8 mouse cellular contexts compared by ENCODE assay signal in the genomic region with DNA sequence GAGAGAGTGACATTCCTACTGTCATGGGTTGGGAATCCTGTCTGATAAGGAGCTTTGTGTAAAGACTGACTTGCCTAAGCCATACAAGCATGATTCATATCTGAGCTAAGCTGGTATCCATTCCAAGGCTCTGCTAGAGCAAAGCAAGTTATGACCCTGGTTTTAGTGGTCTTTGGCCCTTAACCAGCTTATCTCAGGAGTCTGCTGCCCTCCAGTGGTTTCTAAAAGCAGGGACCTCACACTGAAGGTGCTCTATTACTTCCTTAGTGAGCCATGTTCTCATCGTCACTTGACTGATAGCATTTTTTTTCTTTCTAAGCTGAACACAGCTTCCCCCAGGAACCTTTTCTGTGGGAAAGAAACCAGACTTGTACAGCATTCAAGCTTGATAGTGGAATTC. TPM values are rescaled to one million over a fixed set of nuclear protein-coding genes. Genes with fewer than 3 reads are reported as not detected.
DNase-seq lines count a peak whose midpoint lies in the region; ATAC-seq and TF ChIP-seq lines count a peak whose summit lies in the region.

No protein-coding gene starts in this region.

- H3K9ac ChIP-seq in intestine, postnatal 0 days (ENCODE audit: low read depth, low read length) = no peak overlapping the region
- no peak overlapping the region for H3K9ac ChIP-seq in forebrain, embryonic 16.5 days (replicated peaks; ENCODE audit: low read depth, low read length)

- no peaks in the 10 kb centered on the region for H3K9me3 ChIP-seq in intestine, postnatal 0 days (ENCODE audit: control insufficient read depth)
- H3K9me3 ChIP-seq in forebrain, embryonic 16.5 days (ENCODE audit: control insufficient read depth, low read length) = no peaks in the 10 kb centered on the region

- TF ChIP-seq POLR2A in thymus, adult 2 months (IDR thresholded peaks at IDR 0.05; ENCODE audit: control insufficient read depth, extremely low read depth, insufficient read depth, low read length, poor library complexity) = no peak

- peak; percentile 13 for DNase-seq in gastrocnemius, postnatal 14 days
- DNase-seq in gastrocnemius, adult 8-10 months (ENCODE audit: low spot score in 2 of 2) = no peak
- peak; percentile 47 for DNase-seq in thymus, adult 2 months
- DNase-seq in thymus, adult 18-20 months = no peak
- DNase-seq in lung, postnatal 14 days = peak; percentile 52

- H3K27ac ChIP-seq in thymus, adult 2 months (ENCODE audit: control insufficient read depth, insufficient read depth, low read length) = no peak overlapping the region
- no peak overlapping the region for H3K27ac ChIP-seq in intestine, postnatal 0 days (ENCODE audit: low read depth, low read length)
- H3K27ac ChIP-seq in forebrain, embryonic 16.5 days (ENCODE audit: low read length) = no peak overlapping the region

- no peak for TF ChIP-seq CTCF in thymus, adult 2 months (IDR thresholded peaks at IDR 0.05; ENCODE audit: borderline replicate concordance, control insufficient read depth, extremely low read depth, insufficient read depth, low read length, poor library complexity)
- TF ChIP-seq CTCF in intestine, postnatal 0 days (IDR thresholded peaks at IDR 0.05; ENCODE audit: low read depth) = peak; percentile 91

- H3K4me2 ChIP-seq in intestine, postnatal 0 days (replicated peaks; ENCODE audit: low read depth) = no peak overlapping the region
- no peak overlapping the region for H3K4me2 ChIP-seq in forebrain, embryonic 16.5 days (ENCODE audit: low read length)

- 38% methylated on average over 1 of the region's 1 CpGs for WGBS in thymus, adult 2 months
- 3% methylated on average over 1 of the region's 1 CpGs for WGBS in intestine, postnatal 0 days
- WGBS in forebrain, embryonic 16.5 days = 9% methylated on average over 1 of the region's 1 CpGs

- no peaks in the 10 kb centered on the region for H3K4me1 ChIP-seq in thymus, adult 2 months (replicated peaks; ENCODE audit: control insufficient read depth, insufficient read depth, low read length)
- no peaks in the 10 kb centered on the region for H3K4me1 ChIP-seq in intestine, postnatal 0 days (replicated peaks; ENCODE audit: control insufficient read depth, insufficient read depth, low read length)
- no peaks in the 10 kb centered on the region for H3K4me1 ChIP-seq in forebrain, embryonic 16.5 days (replicated peaks; ENCODE audit: control insufficient read depth, insufficient read depth, low read length)

- H3K36me3 ChIP-seq in thymus, adult 2 months (ENCODE audit: control insufficient read depth, insufficient read depth, low read length) = peaks cover 64% of the 10 kb centered on the region
- H3K36me3 ChIP-seq in intestine, postnatal 0 days (ENCODE audit: control insufficient read depth, insufficient read depth) = peaks cover 42% of the 10 kb centered on the region
- H3K36me3 ChIP-seq in forebrain, embryonic 16.5 days (ENCODE audit: control insufficient read depth, insufficient read depth) = peaks cover 38% of the 10 kb centered on the region

- H3K27me3 ChIP-seq in thymus, adult 2 months (ENCODE audit: control insufficient read depth, insufficient read depth, low read length) = no peaks in the 10 kb centered on the region
- H3K27me3 ChIP-seq in intestine, postnatal 0 days (replicated peaks; ENCODE audit: control insufficient read depth, insufficient read depth, low read length) = no peaks in the 10 kb centered on the region
- H3K27me3 ChIP-seq in forebrain, embryonic 16.5 days (replicated peaks; ENCODE audit: control insufficient read depth, insufficient read depth, low read length) = no peaks in the 10 kb centered on the region

- ATAC-seq in common myeloid progenitor, adult 5-6 weeks (replicated peaks; ENCODE audit: low read depth, poor library complexity, severe bottlenecking) = peak; percentile 96
- peak; percentile 71 for ATAC-seq in intestine, postnatal 0 days
- ATAC-seq in forebrain, embryonic 16.5 days = no peak

- intact Hi-C loops in gastrocnemius, postnatal 14 days (cut with DNase I; ENCODE audit: low total_unique reads) = loop anchor here (5.0 kb wide), 1 partner anchor 61 kb away; the partner anchor contains the start of gene Esrp2

- no peak overlapping the region for H3K4me3 ChIP-seq in thymus, adult 2 months (ENCODE audit: control insufficient read depth, insufficient read depth, low read length)
- H3K4me3 ChIP-seq in intestine, postnatal 0 days (ENCODE audit: low read depth, low read length) = no peak overlapping the region
- no peak overlapping the region for H3K4me3 ChIP-seq in forebrain, embryonic 16.5 days (replicated peaks; ENCODE audit: low read length)

RNA-seq across cellular contexts. Expression of gene Slc7a6os, which starts 12.0 kb away (rescaled TPM):
- 10 to 100 TPM in 1 of 2 experiments, 1 to 10 TPM in 1; 8.5 to 10.6 TPM for total RNA-seq in gastrocnemius, postnatal 14 days (2021)
- 1 to 10 TPM; 7.1 to 9.8 (median 8.1) TPM for total RNA-seq in gastrocnemius, adult 8-10 months (2022)
- polyA plus RNA-seq in thymus, adult 2 months (2012; rRNA removed) = 44.9 and 45.5 TPM in 2 replicates
- 36.8 and 50.1 TPM in 2 replicates for total RNA-seq in common myeloid progenitor, adult 5-6 weeks (2017)
- polyA plus RNA-seq in intestine, postnatal 0 days (2015; fragmentation: Nextera tagmentation; extraction: Ambion mirVana) = 17.0 and 21.0 TPM in 2 replicates
- polyA plus RNA-seq in forebrain, embryonic 16.5 days (2015; fragmentation: Nextera tagmentation; extraction: Ambion mirVana) = 37.7 and 40.8 TPM in 2 replicates

RNA-seq across cellular contexts. Expression of gene Prmt7, which starts 12.0 kb away (rescaled TPM):
- 10 to 100 TPM; 21.5 to 23.9 TPM for total RNA-seq in gastrocnemius, postnatal 14 days (2021)
- total RNA-seq in gastrocnemius, adult 8-10 months (2022) = 10 to 100 TPM; 31.1 to 36.8 (median 34.2) TPM
- 34.0 and 36.7 TPM in 2 replicates for polyA plus RNA-seq in thymus, adult 2 months (2012; rRNA removed)
- 44.0 and 51.4 TPM in 2 replicates for total RNA-seq in common myeloid progenitor, adult 5-6 weeks (2017)
- 11.7 and 12.2 TPM in 2 replicates for polyA plus RNA-seq in intestine, postnatal 0 days (2015; fragmentation: Nextera tagmentation; extraction: Ambion mirVana)
- 53.0 and 55.3 TPM in 2 replicates for polyA plus RNA-seq in forebrain, embryonic 16.5 days (2015; fragmentation: Nextera tagmentation; extraction: Ambion mirVana)

RNA-seq across cellular contexts. Expression of gene Slc7a6, which starts 30.1 kb away (rescaled TPM):
- total RNA-seq in gastrocnemius, postnatal 14 days (2021) = 1 to 10 TPM; 6.1 to 7.0 TPM
- 10 to 100 TPM in 2 of 4 experiments, 1 to 10 TPM in 2; 7.2 to 11.4 (median 9.3) TPM for total RNA-seq in gastrocnemius, adult 8-10 months (2022)
- polyA plus RNA-seq in thymus, adult 2 months (2012; rRNA removed) = 96.3 and 103 TPM in 2 replicates
- 24.0 and 28.2 TPM in 2 replicates for total RNA-seq in common myeloid progenitor, adult 5-6 weeks (2017)
- 18.0 and 18.4 TPM in 2 replicates for polyA plus RNA-seq in intestine, postnatal 0 days (2015; fragmentation: Nextera tagmentation; extraction: Ambion mirVana)
- 49.3 and 58.4 TPM in 2 replicates for polyA plus RNA-seq in forebrain, embryonic 16.5 days (2015; fragmentation: Nextera tagmentation; extraction: Ambion mirVana)

RNA-seq across cellular contexts. Expression of gene Pla2g15, which starts 48.5 kb away (rescaled TPM):
- 1 to 10 TPM; 4.5 to 5.0 TPM for total RNA-seq in gastrocnemius, postnatal 14 days (2021)
- 1 to 10 TPM; 3.3 to 5.6 (median 4.0) TPM for total RNA-seq in gastrocnemius, adult 8-10 months (2022)
- 17.4 and 18.2 TPM in 2 replicates for polyA plus RNA-seq in thymus, adult 2 months (2012; rRNA removed)
- 11.2 and 13.3 TPM in 2 replicates for total RNA-seq in common myeloid progenitor, adult 5-6 weeks (2017)
- 7.4 and 7.9 TPM in 2 replicates for polyA plus RNA-seq in intestine, postnatal 0 days (2015; fragmentation: Nextera tagmentation; extraction: Ambion mirVana)
- 18.2 and 20.6 TPM in 2 replicates for polyA plus RNA-seq in forebrain, embryonic 16.5 days (2015; fragmentation: Nextera tagmentation; extraction: Ambion mirVana)

Comparison
In these comparisons a context has a peak if more than half of its experiments do, and no peak if none do; other contexts are left out.
1. DNase-seq: peak in gastrocnemius, postnatal 14 days (single experiment), thymus, adult 2 months (single experiment) and lung, postnatal 14 days (single experiment); none in gastrocnemius, adult 8-10 months (0 of 2) and thymus, adult 18-20 months (0 of 2).